Mouse (Mus musculus): Measurements from ENCODE around the gene Gm49388.
"Not testable (repeated sequence)": the region's sequence is repeated elsewhere in the genome, so short reads cannot be mapped to it uniquely, and the experiment has no call there.

DNA sequence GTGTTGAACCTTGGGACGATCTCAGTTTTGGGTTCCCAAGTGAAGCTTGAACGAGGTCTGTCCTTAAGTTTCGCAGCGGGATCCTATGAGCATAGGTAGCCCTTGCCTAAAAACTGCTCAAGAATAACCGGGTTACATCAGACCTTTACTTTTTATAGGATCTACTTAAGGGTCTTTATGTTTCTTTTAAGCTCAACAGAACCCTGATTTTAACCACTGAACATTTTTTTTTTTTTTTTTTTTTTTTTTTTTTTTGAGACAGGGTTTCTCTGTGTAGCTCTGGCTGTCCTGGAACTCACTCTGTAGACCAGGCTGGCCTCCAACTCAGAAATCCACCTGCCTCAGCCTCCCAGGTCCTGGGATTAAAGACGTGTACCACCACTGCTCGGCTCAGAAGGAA is 9.6 kb upstream of the Gm49388 start:
- not testable (repeated sequence) for TF ChIP-seq POLR2A (IDR thresholded peaks at IDR 0.05; ENCODE audit: borderline replicate concordance, control insufficient read depth, low read depth, low read length); CTCF (IDR thresholded peaks at IDR 0.05; ENCODE audit: control insufficient read depth, insufficient read depth, low read length)

Data from bone marrow, adult 2 months (tissue).